Mouse (Mus musculus) gastrocnemius, adult 18-20 months (tissue): ENCODE results near the gene Cables2. TPM values are rescaled to one million over a fixed set of nuclear protein-coding genes. Genes with fewer than 3 reads are reported as not detected.

Experiments
- DNase-seq: peaks from one replicate; pipeline ENCODE4 v3.0.0; 2021; ENCODE audit warnings: low spot score
- long read RNA-seq, 2 experiments: library from polyadenylated mRNA; stranded (forward); transcript quantifications; one replicate each; pipeline ENCODE4 v2.0.0; 2021
- total RNA-seq, 2 experiments: library from RNA; stranded (reverse); gene quantifications; 2 replicates each; pipeline ENCODE4 v1.2.3; 2021

Gene Cables2
- 1 to 10 TPM; 8.2 to 9.1 TPM for total RNA-seq
- long read RNA-seq, experiment 1, transcript Cables2-201 (10 exons, 2,975 nt): major isoform, 23 of 34 reads
- long read RNA-seq, experiment 1, partial matches to known transcripts: 1 of 34 reads
- long read RNA-seq, experiment 1, other reads (novel, unspliced or antisense): 10 of 34 reads
- long read RNA-seq, experiment 2, full-length matches to known transcripts: 15 of 20 reads
- long read RNA-seq, experiment 2, partial matches to known transcripts: 1 of 20 reads
- long read RNA-seq, experiment 2, other reads (novel, unspliced or antisense): 4 of 20 reads

- DNase-seq: peak; percentile 93
Measured at GRCm38 (mm10) chr2:180273394-180274244, at the start of gene Cables2. Cables2 (minus strand) TSS chr2:180273496.

GRCm38 (mm10) chr2:180322674-180323355 lies 49.5 kb upstream of the Cables2 start:
- no peak for DNase-seq

GRCm38 (mm10) chr2:180320216-180320615 lies 46.9 kb upstream of the Cables2 start:
- no peak for DNase-seq

GRCm38 (mm10) chr2:180317591-180317990 lies 44.3 kb upstream of the Cables2 start:
- DNase-seq: no peak

- no peak for DNase-seq
Measured at GRCm38 (mm10) chr2:180314292-180314691, 41.0 kb upstream of the Cables2 start.

- DNase-seq: no peak
Measured at GRCm38 (mm10) chr2:180311147-180311546, 37.9 kb upstream of the Cables2 start.

- no peak for DNase-seq
Measured at GRCm38 (mm10) chr2:180307680-180308079, 34.4 kb upstream of the Cables2 start.

- peak; percentile 75 for DNase-seq
Measured at GRCm38 (mm10) chr2:180306423-180307168, 33.3 kb upstream of the Cables2 start.

- DNase-seq: no peak
Measured at GRCm38 (mm10) chr2:180306009-180306408, 32.7 kb upstream of the Cables2 start.

- DNase-seq: peak; percentile 40
Measured at GRCm38 (mm10) chr2:180305490-180305889, 32.2 kb upstream of the Cables2 start.

GRCm38 (mm10) chr2:180304554-180304953 lies 31.3 kb upstream of the Cables2 start:
- no peak for DNase-seq

GRCm38 (mm10) chr2:180303468-180303867 lies 30.2 kb upstream of the Cables2 start:
- DNase-seq: peak; percentile 20

- no peak for DNase-seq
Measured at GRCm38 (mm10) chr2:180302201-180302600, 28.9 kb upstream of the Cables2 start.

- no peak for DNase-seq
Measured at GRCm38 (mm10) chr2:180300771-180301170, 27.5 kb upstream of the Cables2 start.

GRCm38 (mm10) chr2:180300252-180300651 lies 27.0 kb upstream of the Cables2 start:
- no peak for DNase-seq

GRCm38 (mm10) chr2:180292906-180293305 lies 19.6 kb upstream of the Cables2 start:
- DNase-seq: no peak

- DNase-seq: peak; percentile 71
Measured at GRCm38 (mm10) chr2:180292026-180292425, 18.7 kb upstream of the Cables2 start.

- DNase-seq: no peak
Measured at GRCm38 (mm10) chr2:180291566-180291965, 18.3 kb upstream of the Cables2 start.

- DNase-seq: no peak
Measured at GRCm38 (mm10) chr2:180290503-180290902, 17.2 kb upstream of the Cables2 start.

- DNase-seq: no peak
Measured at GRCm38 (mm10) chr2:180289440-180290108, 16.3 kb upstream of the Cables2 start, which contains the start of gene Rbbp8nl. Rbbp8nl (minus strand) TSS chr2:180289879.

- no peak for DNase-seq
Measured at GRCm38 (mm10) chr2:180288966-180289365, 15.7 kb upstream of the Cables2 start.
